Mouse (Mus musculus) midbrain, embryonic 12.5 days (tissue): ENCODE results near the gene Gnas. TPM values are rescaled to one million over a fixed set of nuclear protein-coding genes. Genes with fewer than 3 reads are reported as not detected.
"Not testable (repeated sequence)": the region's sequence is repeated elsewhere in the genome, so short reads cannot be mapped to it uniquely, and the experiment has no call there.

Experiments
- ATAC-seq: fragments of 200-750 bp; cut with Nextera tagmentation; 2 replicates; pipeline ENCODE4 v1.8.0; 2017; ENCODE audit warnings: low read depth, moderate TSS enrichment, moderate library complexity; ENCODE audit not compliant: low FRiP score
- H3K27ac ChIP-seq: fragments of 300-500 bp; sonication (generic); replicated peaks from 2 replicates; pipeline ENCODE4 v1.5.1; 2016; ENCODE audit warnings: mild to moderate bottlenecking
- H3K27me3 ChIP-seq: fragments of 300-500 bp; sonication (generic); 2 replicates; pipeline ENCODE4 v1.6.1; 2016; ENCODE audit warnings: mild to moderate bottlenecking
- H3K36me3 ChIP-seq: fragments of 300-500 bp; sonication (generic); 2 replicates; pipeline ENCODE4 v1.6.1; 2016
- H3K4me1 ChIP-seq: fragments of 300-500 bp; sonication (generic); 2 replicates; pipeline ENCODE4 v1.6.1; 2016
- H3K4me2 ChIP-seq: fragments of 300-500 bp; sonication (generic); replicated peaks from 2 replicates; pipeline ENCODE4 v1.6.1; 2016; ENCODE audit warnings: mild to moderate bottlenecking, moderate library complexity
- H3K4me3 ChIP-seq: fragments of 300-500 bp; sonication (generic); 2 replicates; pipeline ENCODE4 v1.5.1; 2016; ENCODE audit warnings: mild to moderate bottlenecking
- H3K9ac ChIP-seq: fragments of 300-500 bp; sonication (generic); replicated peaks from 2 replicates; pipeline ENCODE4 v1.6.1; 2016; ENCODE audit warnings: mild to moderate bottlenecking, moderate library complexity
- H3K9me3 ChIP-seq: fragments of 300-500 bp; sonication (generic); 2 replicates; pipeline ENCODE4 v1.6.1; 2016; ENCODE audit warnings: mild to moderate bottlenecking
- WGBS: fragments of 180-500 bp; shearing (Covaris S2); methylation state at CpG from one replicate; pipeline ENCODE4 v1.1.7; 2016; 5-methylcytosine and 5-hydroxymethylcytosine counted together
- polyA plus RNA-seq: library from polyadenylated mRNA; unstranded; fragments of >200 nt; fragmentation: Nextera tagmentation; extraction: Ambion mirVana; gene quantifications from 2 replicates; pipeline ENCODE4 v1.2.1, GENCODE M21; 2016

The Gnas gene
- polyA plus RNA-seq, 1 experiment from 2014 or later, result 1,415 TPM

DNA sequence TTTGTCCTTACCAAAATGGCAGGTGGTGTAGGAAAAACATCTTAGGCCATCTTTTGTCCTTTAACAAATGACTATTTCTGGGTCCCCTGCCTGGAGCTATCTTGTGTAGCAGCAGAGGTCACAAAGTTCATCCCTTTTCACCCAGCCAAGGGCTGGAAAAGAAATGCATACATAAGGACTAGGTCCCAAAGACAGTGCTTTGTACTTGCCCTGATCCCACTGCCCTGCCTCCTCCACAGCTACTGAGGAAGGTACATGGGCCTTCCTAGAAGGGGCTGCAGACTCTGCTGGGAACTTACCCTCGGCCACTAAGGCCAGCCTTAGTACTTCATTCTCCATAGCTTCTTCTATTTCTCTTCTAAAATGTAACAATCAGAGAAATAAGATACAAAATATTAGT lies 27.5 kb downstream of the Gnas start:
- no peak overlapping the region for H3K27ac ChIP-seq
- H3K27me3 ChIP-seq, result no peaks in the 10 kb centered on the region; the same call in 1 of the 2 replicates
- no peaks in the 10 kb centered on the region for H3K36me3 ChIP-seq
- 0 out of 2 replicates have a peak, but pooled peaks cover 4% of the 10 kb centered on the region for H3K4me1 ChIP-seq
- H3K4me2 ChIP-seq, result no peak overlapping the region
- no peak overlapping the region for H3K4me3 ChIP-seq
- no peaks in the 10 kb centered on the region for H3K9me3 ChIP-seq
- H3K9ac ChIP-seq, result no peak overlapping the region
- WGBS, result 54% methylated on average over 1 of the region's 1 CpGs
- ATAC-seq, result peak; percentile 32; the same call in 1 of the 2 replicates

DNA sequence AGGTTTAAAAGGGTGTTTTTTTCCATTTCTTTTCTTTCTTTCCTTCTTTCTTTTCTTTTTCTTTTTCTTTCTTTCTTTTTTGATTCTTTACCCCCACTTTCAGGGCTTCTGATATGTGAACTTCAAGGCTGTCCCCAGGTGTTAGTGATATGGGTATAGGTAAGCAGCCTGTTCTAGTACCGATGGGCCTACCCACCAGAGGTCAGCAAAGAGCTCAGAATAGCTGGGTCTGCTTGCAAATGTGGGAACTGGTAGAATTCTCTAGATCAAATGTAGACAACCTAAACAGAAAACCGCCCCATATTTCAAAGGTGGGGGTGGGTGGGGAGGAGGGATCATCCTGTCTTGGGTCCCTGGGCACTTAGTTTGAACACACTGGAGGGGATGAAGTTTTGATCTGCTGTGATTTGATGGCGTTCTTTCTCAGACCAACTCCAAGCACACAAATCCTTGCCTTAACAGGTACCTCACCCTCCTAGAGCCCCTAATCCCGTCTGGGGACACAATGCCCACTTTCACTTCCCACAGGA lies 28.1 kb downstream of the Gnas start:
- Histone ChIP-seq H3K4me3 (no peak overlapping the region), H3K27ac (no peak overlapping the region), H3K4me2 (no peak overlapping the region), H3K9ac (no peak overlapping the region), H3K36me3 (no peaks in the 10 kb centered on the region), H3K27me3 (no peaks in the 10 kb centered on the region; the same call in 1 of the 2 replicates), H3K4me1 (0 out of 2 replicates have a peak, but pooled peaks cover 4% of the 10 kb centered on the region), H3K9me3 (no peaks in the 10 kb centered on the region)
- WGBS, result 35% methylated on average over 4 of the region's 4 CpGs
- ATAC-seq, result peak; percentile 61

- Histone ChIP-seq H3K9me3 (no peaks in the 10 kb centered on the region), H3K4me1 (0 out of 2 replicates have a peak, but pooled peaks cover 4% of the 10 kb centered on the region), H3K27ac (no peak overlapping the region), H3K4me3 (no peak overlapping the region), H3K4me2 (no peak overlapping the region), H3K27me3 (no peaks in the 10 kb centered on the region; the same call in 1 of the 2 replicates), H3K9ac (no peak overlapping the region), H3K36me3 (no peaks in the 10 kb centered on the region)
- ATAC-seq, result no peak; the same call in 1 of the 2 replicates
- 75% methylated on average over 2 of the region's 2 CpGs for WGBS
Observed at GRCm38 (mm10) chr2:174312661-174313060, 28.5 kb downstream of the Gnas start.

GRCm38 (mm10) chr2:174315445-174315844 lies 31.3 kb downstream of the Gnas start:
- H3K36me3 ChIP-seq, H3K9ac ChIP-seq, H3K27ac ChIP-seq, H3K4me2 ChIP-seq, H3K27me3 ChIP-seq, H3K4me3 ChIP-seq, ATAC-seq, H3K9me3 ChIP-seq, H3K4me1 ChIP-seq: not testable (repeated sequence)

DNA sequence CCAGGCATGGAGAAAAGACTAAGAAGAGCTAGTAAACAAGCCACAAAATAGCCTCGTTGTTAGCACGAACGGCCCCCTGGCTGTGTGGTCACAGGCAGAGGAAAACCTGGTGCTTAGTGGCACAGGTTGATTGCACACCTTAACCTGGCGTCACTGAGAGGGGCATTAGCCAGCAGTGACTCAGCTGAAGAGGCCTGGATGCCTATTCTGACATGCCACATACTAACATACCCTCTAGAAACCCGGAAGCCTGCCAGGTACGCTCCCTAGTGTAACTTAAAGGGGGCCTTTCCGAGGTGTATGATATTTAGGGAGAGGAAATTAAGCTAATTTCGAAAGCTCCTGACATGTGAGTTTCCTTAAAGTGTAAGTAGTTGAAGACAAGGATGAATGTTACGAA lies 32.5 kb downstream of the Gnas start:
- H3K9me3 ChIP-seq, result no peaks in the 10 kb centered on the region
- no peak for ATAC-seq
- H3K4me1 ChIP-seq, result no peaks in the 10 kb centered on the region
- H3K27me3 ChIP-seq, result no peaks in the 10 kb centered on the region; the same call in 1 of the 2 replicates
- no peak overlapping the region for H3K4me2 ChIP-seq
- 89% methylated on average over 9 of the region's 9 CpGs for WGBS
- no peaks in the 10 kb centered on the region for H3K36me3 ChIP-seq
- H3K4me3 ChIP-seq, result no peak overlapping the region
- H3K27ac ChIP-seq, result no peak overlapping the region
- no peak overlapping the region for H3K9ac ChIP-seq

DNA sequence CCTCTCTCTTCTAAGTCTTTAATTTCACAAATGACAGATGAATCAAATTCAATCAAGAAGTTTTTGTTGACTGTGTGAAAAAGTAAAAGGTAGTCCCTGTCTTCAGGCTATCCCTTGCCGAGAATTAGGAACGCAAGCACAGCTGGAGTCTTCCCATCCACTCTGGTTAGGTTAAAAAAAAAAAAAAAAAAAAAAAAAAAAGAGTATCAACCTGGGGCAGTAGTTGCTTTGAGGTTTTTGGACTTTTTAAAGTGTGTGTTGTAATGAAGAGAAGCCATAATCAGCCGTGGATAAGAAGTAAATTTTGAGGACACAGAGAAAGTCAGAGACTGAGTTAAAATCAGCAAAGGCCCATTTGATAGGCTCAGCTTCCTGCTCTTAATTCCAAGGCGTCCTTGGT lies 41.9 kb downstream of the Gnas start:
- no peak overlapping the region for H3K4me2 ChIP-seq
- WGBS, result 58% methylated on average over 4 of the region's 4 CpGs
- no peak overlapping the region for H3K4me3 ChIP-seq
- H3K4me1 ChIP-seq, result peaks cover 15% of the 10 kb centered on the region
- no peak overlapping the region for H3K27ac ChIP-seq
- no peaks in the 10 kb centered on the region for H3K9me3 ChIP-seq
- peaks cover 13% of the 10 kb centered on the region; the same call in 1 of the 2 replicates for H3K27me3 ChIP-seq
- H3K36me3 ChIP-seq, result no peaks in the 10 kb centered on the region
- no peak overlapping the region for H3K9ac ChIP-seq
- no peak for ATAC-seq

- WGBS, result 69% methylated on average over 8 of the region's 8 CpGs
- Histone ChIP-seq H3K27me3 (peaks cover 13% of the 10 kb centered on the region; the same call in 1 of the 2 replicates), H3K27ac (no peak overlapping the region), H3K36me3 (no peaks in the 10 kb centered on the region), H3K4me2 (peak overlapping the region; percentile 68), H3K9me3 (no peaks in the 10 kb centered on the region), H3K4me1 (peaks cover 15% of the 10 kb centered on the region), H3K9ac (peak overlapping the region; percentile 51; the same call in 1 of the 2 replicates), H3K4me3 (peak overlapping the region; percentile 95)
- no peak for ATAC-seq
Observed at GRCm38 (mm10) chr2:174326481-174326880, 42.4 kb downstream of the Gnas start.

DNA sequence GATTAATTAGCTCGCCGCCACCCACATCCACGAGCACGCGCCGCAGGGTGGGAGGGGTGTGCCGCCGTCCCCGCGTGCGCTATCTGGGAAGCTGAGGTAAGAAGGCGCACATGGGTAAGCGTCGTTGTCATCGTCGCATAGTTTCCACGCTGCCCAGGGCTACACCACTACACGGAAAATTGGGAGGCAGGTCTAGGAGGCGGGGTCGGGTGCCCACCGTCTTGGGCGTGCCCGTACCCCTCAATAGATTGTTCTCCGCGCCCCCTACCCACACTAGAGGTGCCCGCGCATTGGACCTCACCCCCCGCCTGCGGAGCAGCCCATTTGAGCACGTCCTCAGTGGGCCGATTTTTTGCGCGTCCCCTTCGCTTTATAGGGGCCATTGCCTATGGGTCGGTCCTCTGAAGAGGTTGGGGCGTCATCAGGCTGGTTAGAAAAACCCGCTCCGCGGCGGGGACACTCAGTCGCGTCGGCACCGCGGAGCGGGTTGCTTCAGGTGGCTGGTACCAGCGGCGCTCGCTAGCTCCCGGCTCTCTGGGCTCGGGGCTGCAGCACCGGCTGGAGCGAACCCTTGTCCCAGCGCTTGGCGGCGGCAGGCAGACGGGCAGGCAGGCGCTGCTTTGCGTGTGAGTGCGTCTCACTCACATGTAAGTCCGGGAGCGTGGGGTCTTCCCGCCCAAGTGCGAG lies 43.3 kb downstream of the Gnas start:
- Histone ChIP-seq H3K36me3 (no peaks in the 10 kb centered on the region), H3K27ac (peak overlapping the region; percentile 54; the same call in 1 of the 2 replicates), H3K4me2 (peak overlapping the region; percentile 68), H3K9me3 (no peaks in the 10 kb centered on the region), H3K4me3 (peak overlapping the region; percentile 95), H3K4me1 (peaks cover 23% of the 10 kb centered on the region), H3K9ac (peak overlapping the region; percentile 51), H3K27me3 (peaks cover 13% of the 10 kb centered on the region; the same call in 1 of the 2 replicates)
- peak; percentile 33 for ATAC-seq
- 62% methylated on average over 64 of the region's 64 CpGs for WGBS

- no peak for ATAC-seq
- Histone ChIP-seq H3K4me3 (peak overlapping the region; percentile 95), H3K9me3 (no peaks in the 10 kb centered on the region), H3K27ac (peak overlapping the region; percentile 99), H3K4me1 (peaks cover 32% of the 10 kb centered on the region), H3K9ac (peak overlapping the region; percentile 99; the same call in 1 of the 2 replicates), H3K36me3 (no peaks in the 10 kb centered on the region), H3K27me3 (peaks cover 13% of the 10 kb centered on the region; the same call in 1 of the 2 replicates), H3K4me2 (peak overlapping the region; percentile 68)
- WGBS, result 47% methylated on average over 46 of the region's 46 CpGs
Observed at GRCm38 (mm10) chr2:174328358-174328905, 44.3 kb downstream of the Gnas start.

GRCm38 (mm10) chr2:174328926-174329662 lies 45.0 kb downstream of the Gnas start:
- peak; percentile 0 for ATAC-seq
- Histone ChIP-seq H3K9me3 (no peaks in the 10 kb centered on the region), H3K4me1 (peaks cover 38% of the 10 kb centered on the region), H3K36me3 (no peaks in the 10 kb centered on the region), H3K27me3 (peaks cover 13% of the 10 kb centered on the region; the same call in 1 of the 2 replicates), H3K4me2 (peak overlapping the region; percentile 68), H3K4me3 (peak overlapping the region; percentile 95), H3K9ac (peak overlapping the region; percentile 99), H3K27ac (peak overlapping the region; percentile 99)
- WGBS, result 40% methylated on average over 51 of the region's 58 CpGs

- H3K4me3 ChIP-seq, result peak overlapping the region; percentile 95
- WGBS, result under 1% methylated on average over 71 of the region's 131 CpGs
- peak overlapping the region; percentile 99 for H3K27ac ChIP-seq
- peak overlapping the region; percentile 68 for H3K4me2 ChIP-seq
- peaks cover 47% of the 10 kb centered on the region for H3K4me1 ChIP-seq
- H3K9ac ChIP-seq, result peak overlapping the region; percentile 99
- peaks cover 13% of the 10 kb centered on the region; the same call in 1 of the 2 replicates for H3K27me3 ChIP-seq
- no peaks in the 10 kb centered on the region for H3K9me3 ChIP-seq
- no peaks in the 10 kb centered on the region for H3K36me3 ChIP-seq
- peak; percentile 83 for ATAC-seq
Observed at GRCm38 (mm10) chr2:174329663-174330615, 45.8 kb downstream of the Gnas start.
